Mouse (Mus musculus) ES-E14 (cell line): ENCODE results near the gene Camk2n2.
"Not testable (repeated sequence)": the region's sequence is repeated elsewhere in the genome, so short reads cannot be mapped to it uniquely, and the experiment has no call there.

ENCODE experiments used
- CHD2 ChIP-seq: IDR thresholded peaks from 2 replicates; pipeline ENCODE4 v1.6.1; 2014; ENCODE audit warnings: mild to moderate bottlenecking, low read depth, low read length, inconsistent platforms
- HCFC1 ChIP-seq: IDR thresholded peaks from 2 replicates; pipeline ENCODE4 v1.6.1; 2012; ENCODE audit warnings: low read length, inconsistent platforms, borderline replicate concordance; ENCODE audit not compliant: insufficient read depth
- MAFK ChIP-seq: IDR thresholded peaks from 2 replicates; pipeline ENCODE4 v1.6.1; 2014; ENCODE audit warnings: mild to moderate bottlenecking, low read depth, low read length, inconsistent platforms; ENCODE audit not compliant: insufficient read depth
- ZNF384 ChIP-seq: IDR thresholded peaks from 2 replicates; pipeline ENCODE4 v1.6.1; 2012; ENCODE audit warnings: low read depth, low read length, inconsistent platforms

DNA sequence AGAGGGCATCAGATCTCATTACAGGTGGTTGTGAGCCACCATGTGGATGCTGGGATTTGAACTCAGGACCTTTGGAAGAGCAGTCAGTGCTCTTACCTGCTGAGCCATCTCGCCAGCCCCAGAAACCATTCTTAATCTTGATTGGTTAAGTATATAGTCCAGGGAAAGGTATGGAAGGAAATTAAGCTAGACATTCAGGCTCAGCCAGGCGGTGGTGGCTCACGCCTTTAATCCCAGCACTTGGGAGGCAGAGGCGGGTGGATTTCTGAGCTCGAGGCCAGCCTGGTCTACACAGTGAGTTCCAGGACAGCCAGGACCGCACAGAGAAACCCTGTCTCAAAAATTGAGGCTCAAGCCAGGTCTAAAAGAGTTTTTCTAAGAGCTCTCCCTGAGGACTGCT is 46.9 kb upstream of the Camk2n2 start, which contains the start of gene Eif4g1:
- not testable (repeated sequence) for TF ChIP-seq CHD2, MAFK, HCFC1, ZNF384
